Mouse (Mus musculus): ENCODE measurements around the gene Prelp. TPM values are rescaled to one million over a fixed set of nuclear protein-coding genes. Genes with fewer than 3 reads are reported as not detected.

Gene Prelp
- polyA plus RNA-seq, 1 experiment from 2014 or later = 5.5 TPM

DNA sequence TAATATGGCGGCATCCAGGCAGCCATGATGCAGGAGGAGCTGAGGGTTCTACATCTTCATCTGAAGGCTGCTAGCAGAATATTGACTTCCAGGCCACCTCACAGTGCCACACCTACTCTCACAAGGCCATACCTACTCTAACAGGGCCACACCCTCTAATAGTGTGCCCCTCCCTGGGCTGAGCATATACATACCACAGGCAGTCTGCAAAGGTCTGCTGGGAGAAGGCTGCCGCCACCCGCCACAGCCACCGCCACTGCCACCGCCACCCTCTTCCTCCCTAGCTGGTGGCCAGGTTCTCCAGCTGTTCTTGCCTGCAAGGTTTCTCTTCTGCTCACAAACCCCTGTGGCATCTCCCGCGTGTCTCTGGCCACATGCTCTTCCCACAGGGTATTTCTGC, 35.4 kb downstream of the Prelp start:
- Histone ChIP-seq H3K36me3 (replicated peaks; ENCODE audit: insufficient read depth, low read length) (no peaks in the 10 kb centered on the region), H3K4me1 (ENCODE audit: insufficient read depth) (peaks cover 59% of the 10 kb centered on the region), H3K27ac (ENCODE audit: low read depth) (no peak overlapping the region), H3K4me2 (ENCODE audit: low read depth, low read length) (0 out of 2 replicates have a peak overlapping the region, but pooled peaks have one; percentile 30), H3K9me3 (ENCODE audit: low read length) (no peaks in the 10 kb centered on the region), H3K27me3 (ENCODE audit: insufficient read depth, low read length) (no peaks in the 10 kb centered on the region), H3K4me3 (ENCODE audit: low read depth, low read length) (no peak overlapping the region), H3K9ac (replicated peaks) (no peak overlapping the region)
- TF ChIP-seq EP300 (IDR thresholded peaks at IDR 0.05; ENCODE audit: low read depth) (no peak), CTCF (IDR thresholded peaks at IDR 0.05; ENCODE audit: low read depth) (no peak)
- peak; percentile 38 for DNase-seq
- ATAC-seq = peak; percentile 29
- WGBS (ENCODE audit: insufficient replicate concordance) = 61% methylated on average over 6 of the region's 7 CpGs

DNA sequence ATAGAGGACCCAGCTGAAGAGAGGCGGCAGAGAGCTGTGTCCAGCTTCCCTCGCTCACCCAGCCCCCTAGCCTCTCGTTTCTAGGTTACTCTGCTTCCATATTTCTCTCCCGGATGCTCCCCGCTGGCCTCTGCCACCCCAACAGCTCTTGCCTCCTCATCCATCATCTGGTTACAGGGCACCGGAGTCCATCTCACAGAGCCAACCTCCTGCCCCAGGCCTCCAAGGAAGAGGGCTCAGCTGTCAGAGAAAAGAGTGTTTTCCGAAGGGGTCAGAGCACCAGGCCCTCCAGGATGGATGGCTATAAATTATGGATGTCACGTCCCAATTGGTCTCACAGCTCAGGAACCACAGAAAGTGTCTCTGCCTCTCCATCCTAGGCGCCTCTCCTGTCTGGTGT, 36.5 kb downstream of the Prelp start:
- H3K9me3 ChIP-seq (ENCODE audit: low read length) = no peaks in the 10 kb centered on the region
- H3K36me3 ChIP-seq (replicated peaks; ENCODE audit: insufficient read depth, low read length) = no peaks in the 10 kb centered on the region
- no peak for TF ChIP-seq EP300 (IDR thresholded peaks at IDR 0.05; ENCODE audit: low read depth)
- TF ChIP-seq CTCF (IDR thresholded peaks at IDR 0.05; ENCODE audit: low read depth) = no peak
- no peak overlapping the region for H3K4me2 ChIP-seq (ENCODE audit: low read depth, low read length)
- 89% methylated on average over 9 of the region's 9 CpGs for WGBS (ENCODE audit: insufficient replicate concordance)
- peaks cover 50% of the 10 kb centered on the region for H3K4me1 ChIP-seq (ENCODE audit: insufficient read depth)
- H3K4me3 ChIP-seq (ENCODE audit: low read depth, low read length) = no peak overlapping the region
- ATAC-seq = no peak
- H3K27ac ChIP-seq (ENCODE audit: low read depth) = no peak overlapping the region
- H3K9ac ChIP-seq (replicated peaks) = no peak overlapping the region
- no peaks in the 10 kb centered on the region for H3K27me3 ChIP-seq (ENCODE audit: insufficient read depth, low read length)
- DNase-seq = no peak

DNA sequence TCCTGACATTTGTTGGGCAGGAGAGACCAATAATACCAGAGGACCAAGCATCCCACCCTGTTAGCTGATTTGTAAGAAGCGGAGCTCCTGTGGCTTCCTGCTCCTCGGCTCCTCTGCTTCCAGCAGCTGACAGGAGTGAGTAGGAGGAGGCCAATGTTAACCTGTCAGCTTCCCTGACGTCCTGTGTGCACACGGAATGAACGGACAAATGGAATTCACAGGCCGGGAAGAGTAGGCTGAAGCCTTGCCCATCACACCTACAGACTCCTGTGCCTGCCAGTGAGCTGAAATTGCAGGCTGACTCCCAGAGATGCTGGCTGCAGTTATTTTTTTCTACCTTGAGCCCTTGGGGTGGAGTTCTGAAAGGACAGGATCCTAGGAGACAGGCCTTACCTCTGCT, 37.1 kb downstream of the Prelp start:
- no peaks in the 10 kb centered on the region for H3K9me3 ChIP-seq (ENCODE audit: low read length)
- no peak for TF ChIP-seq EP300 (IDR thresholded peaks at IDR 0.05; ENCODE audit: low read depth)
- no peak for TF ChIP-seq CTCF (IDR thresholded peaks at IDR 0.05; ENCODE audit: low read depth)
- H3K4me3 ChIP-seq (ENCODE audit: low read depth, low read length) = no peak overlapping the region
- H3K9ac ChIP-seq (replicated peaks) = no peak overlapping the region
- no peak overlapping the region for H3K27ac ChIP-seq (ENCODE audit: low read depth)
- ATAC-seq (no peak), DNase-seq (no peak)
- H3K4me2 ChIP-seq (ENCODE audit: low read depth, low read length) = no peak overlapping the region
- H3K4me1 ChIP-seq (ENCODE audit: insufficient read depth) = peaks cover 49% of the 10 kb centered on the region
- H3K27me3 ChIP-seq (ENCODE audit: insufficient read depth, low read length) = no peaks in the 10 kb centered on the region
- 71% methylated on average over 6 of the region's 6 CpGs for WGBS (ENCODE audit: insufficient replicate concordance)
- no peaks in the 10 kb centered on the region for H3K36me3 ChIP-seq (replicated peaks; ENCODE audit: insufficient read depth, low read length)

DNA sequence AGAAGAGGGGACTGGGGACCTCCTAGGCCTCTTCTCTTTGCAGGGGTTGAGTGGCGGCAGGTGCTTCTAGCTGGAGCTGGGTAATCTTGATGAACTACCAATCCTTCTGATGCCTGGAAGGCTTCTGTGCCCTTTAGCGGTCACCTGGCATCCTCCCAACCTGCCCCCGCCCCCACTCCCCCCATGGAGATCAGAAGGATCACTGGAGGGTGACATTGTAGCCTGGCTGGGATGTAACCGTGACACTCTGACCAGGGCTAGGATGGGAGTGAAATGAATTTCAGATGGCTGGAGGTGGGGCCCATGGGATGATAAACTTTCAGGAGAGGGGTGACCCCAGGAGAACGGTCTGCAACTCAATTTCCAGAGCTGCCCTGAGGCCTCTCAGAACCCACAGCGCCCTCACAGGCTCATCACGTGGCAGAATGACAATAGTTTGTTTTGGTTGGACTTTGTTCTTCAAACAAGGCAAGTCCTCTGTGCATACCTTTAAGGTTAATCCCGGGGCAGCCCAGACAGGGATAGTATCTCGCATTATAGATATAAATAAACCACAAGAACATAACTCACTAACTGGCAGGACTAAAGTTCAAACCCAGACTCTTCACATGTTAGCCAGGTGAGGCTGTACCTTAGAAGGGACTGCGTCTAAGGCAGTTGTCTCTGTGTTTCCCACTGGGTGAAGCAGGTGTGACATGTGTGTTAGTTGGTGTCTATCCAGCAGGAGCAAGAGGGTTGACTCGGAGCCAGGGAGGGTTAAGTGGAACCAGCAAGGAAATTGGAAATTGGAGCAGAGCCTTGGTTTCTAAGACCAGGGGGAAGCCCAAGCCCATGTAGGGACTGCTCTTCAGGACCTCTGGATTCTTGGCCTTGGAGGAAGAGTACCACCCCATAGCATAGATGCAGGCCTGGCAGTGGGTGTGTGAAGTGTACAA, 38.7 kb downstream of the Prelp start:
- peak; percentile 67 for DNase-seq
- Histone ChIP-seq H3K4me1 (ENCODE audit: insufficient read depth) (peaks cover 49% of the 10 kb centered on the region), H3K27ac (ENCODE audit: low read depth) (peak overlapping the region; percentile 67), H3K4me2 (ENCODE audit: low read depth, low read length) (no peak overlapping the region; the same call in 1 of the 2 replicates), H3K9me3 (ENCODE audit: low read length) (no peaks in the 10 kb centered on the region), H3K4me3 (ENCODE audit: low read depth, low read length) (no peak overlapping the region), H3K27me3 (ENCODE audit: insufficient read depth, low read length) (no peaks in the 10 kb centered on the region), H3K9ac (replicated peaks) (no peak overlapping the region), H3K36me3 (replicated peaks; ENCODE audit: insufficient read depth, low read length) (no peaks in the 10 kb centered on the region)
- peak; percentile 91 for ATAC-seq
- no peak for TF ChIP-seq EP300 (IDR thresholded peaks at IDR 0.05; ENCODE audit: low read depth)
- TF ChIP-seq CTCF (IDR thresholded peaks at IDR 0.05; ENCODE audit: low read depth) = no peak
- 51% methylated on average over 11 of the region's 11 CpGs for WGBS (ENCODE audit: insufficient replicate concordance)

DNA sequence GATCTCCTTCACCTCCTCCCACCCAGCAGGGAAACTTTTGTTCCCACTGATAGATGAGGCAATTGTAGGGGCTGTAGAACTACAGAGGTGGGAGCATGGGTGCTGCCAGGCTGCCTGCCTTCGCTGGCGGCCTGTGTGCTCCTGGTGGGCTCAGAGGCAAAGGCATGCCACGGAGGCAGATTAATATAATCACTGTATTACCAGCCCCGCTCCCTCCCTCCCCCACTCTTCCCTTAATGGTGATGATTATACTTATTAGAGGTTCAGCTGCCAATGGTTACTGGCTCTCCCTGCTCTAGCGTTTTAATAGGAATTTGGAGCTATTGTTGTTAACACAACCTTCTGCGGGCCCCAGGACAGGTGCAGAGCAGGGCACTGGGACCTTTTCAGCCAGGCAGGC, 39.4 kb downstream of the Prelp start:
- Histone ChIP-seq H3K36me3 (replicated peaks; ENCODE audit: insufficient read depth, low read length) (no peaks in the 10 kb centered on the region), H3K4me1 (ENCODE audit: insufficient read depth) (peaks cover 42% of the 10 kb centered on the region), H3K4me2 (ENCODE audit: low read depth, low read length) (no peak overlapping the region), H3K9ac (replicated peaks) (no peak overlapping the region), H3K27me3 (ENCODE audit: insufficient read depth, low read length) (no peaks in the 10 kb centered on the region), H3K27ac (ENCODE audit: low read depth) (peak overlapping the region; percentile 67), H3K9me3 (ENCODE audit: low read length) (no peaks in the 10 kb centered on the region), H3K4me3 (ENCODE audit: low read depth, low read length) (no peak overlapping the region)
- ATAC-seq (no peak), DNase-seq (peak; percentile 9)
- 68% methylated on average over 6 of the region's 6 CpGs for WGBS (ENCODE audit: insufficient replicate concordance)
- no peak for TF ChIP-seq CTCF (IDR thresholded peaks at IDR 0.05; ENCODE audit: low read depth)
- TF ChIP-seq EP300 (IDR thresholded peaks at IDR 0.05; ENCODE audit: low read depth) = no peak

DNA sequence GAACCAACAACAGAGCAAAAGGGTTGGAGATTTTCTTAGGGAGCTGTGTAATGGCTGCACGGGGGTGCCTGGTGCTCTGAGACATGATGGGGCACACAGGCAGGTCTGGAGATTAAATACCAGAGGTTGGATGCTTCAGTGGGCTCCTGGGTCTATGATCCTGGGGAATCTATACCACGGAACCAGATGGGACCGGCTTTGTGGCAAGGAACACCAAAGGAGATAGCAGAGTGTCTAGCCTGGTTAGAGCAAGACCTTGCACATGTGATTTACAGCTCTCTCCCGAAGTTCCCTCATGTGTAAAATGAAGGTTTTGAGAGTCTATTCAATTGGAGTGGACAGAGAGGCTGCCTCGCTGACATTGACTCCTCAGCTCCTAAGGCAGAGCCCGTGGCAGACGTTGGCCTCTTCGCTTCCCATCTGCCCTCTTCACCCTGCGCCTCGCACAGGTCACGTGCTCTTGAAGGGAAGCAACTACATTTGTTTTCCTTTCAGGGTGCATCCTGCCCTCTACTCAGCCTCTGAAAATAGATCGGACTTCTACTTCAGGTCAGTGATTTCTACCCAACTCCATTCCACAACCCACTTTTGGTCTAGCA, 42.3 kb downstream of the Prelp start:
- H3K4me1 ChIP-seq (ENCODE audit: insufficient read depth) = peaks cover 31% of the 10 kb centered on the region
- no peak for ATAC-seq
- no peak overlapping the region for H3K27ac ChIP-seq (ENCODE audit: low read depth)
- TF ChIP-seq CTCF (IDR thresholded peaks at IDR 0.05; ENCODE audit: low read depth) (no peak), EP300 (IDR thresholded peaks at IDR 0.05; ENCODE audit: low read depth) (no peak)
- 48% methylated on average over 12 of the region's 12 CpGs for WGBS (ENCODE audit: insufficient replicate concordance)
- no peaks in the 10 kb centered on the region for H3K9me3 ChIP-seq (ENCODE audit: low read length)
- no peak overlapping the region for H3K4me2 ChIP-seq (ENCODE audit: low read depth, low read length)
- no peaks in the 10 kb centered on the region for H3K36me3 ChIP-seq (replicated peaks; ENCODE audit: insufficient read depth, low read length)
- H3K27me3 ChIP-seq (ENCODE audit: insufficient read depth, low read length) = no peaks in the 10 kb centered on the region
- DNase-seq = peak; percentile 13
- H3K4me3 ChIP-seq (ENCODE audit: low read depth, low read length) = no peak overlapping the region
- H3K9ac ChIP-seq (replicated peaks) = no peak overlapping the region

Data from liver, postnatal 0 days (tissue).